Mouse (Mus musculus) spleen, postnatal 36 days (tissue): ENCODE results near the gene Aplp2.

Experiments used
- DNase-seq, 2 experiments: peaks; one replicate each; pipeline ENCODE4 v3.0.0; 2022; ENCODE audit warnings: low spot score in 2 of 2, mixed read lengths in 1 of 2

The Aplp2 gene

GRCm38 (mm10) chr9:31226541-31226940 lies 14.9 kb upstream of the Aplp2 start:
- peak in 1 of 2 experiments; percentile 4 for DNase-seq

GRCm38 (mm10) chr9:31225808-31226207 lies 14.2 kb upstream of the Aplp2 start:
- no peak for DNase-seq

- no peak for DNase-seq
Observed at GRCm38 (mm10) chr9:31223475-31223874, 11.9 kb upstream of the Aplp2 start.

GRCm38 (mm10) chr9:31221170-31221569 lies 9.6 kb upstream of the Aplp2 start:
- DNase-seq: no peak

GRCm38 (mm10) chr9:31217631-31218380 lies 6.2 kb upstream of the Aplp2 start:
- DNase-seq: no peak

- no peak for DNase-seq
Observed at GRCm38 (mm10) chr9:31212500-31213008, 939 bp upstream of the Aplp2 start.

GRCm38 (mm10) chr9:31210749-31211689 lies 596 bp downstream of the Aplp2 start:
- DNase-seq: peak in 1 of 2 experiments; percentile 6

GRCm38 (mm10) chr9:31210163-31210562 lies 1.5 kb downstream of the Aplp2 start:
- no peak for DNase-seq

GRCm38 (mm10) chr9:31209502-31209901 lies 2.1 kb downstream of the Aplp2 start:
- no peak for DNase-seq

- DNase-seq: no peak
Observed at GRCm38 (mm10) chr9:31207732-31208131, 3.9 kb downstream of the Aplp2 start.

GRCm38 (mm10) chr9:31204722-31205121 lies 6.9 kb downstream of the Aplp2 start:
- no peak for DNase-seq

GRCm38 (mm10) chr9:31203571-31204210 lies 7.9 kb downstream of the Aplp2 start:
- no peak for DNase-seq

- no peak for DNase-seq
Observed at GRCm38 (mm10) chr9:31203068-31203467, 8.5 kb downstream of the Aplp2 start.

- no peak for DNase-seq
Observed at GRCm38 (mm10) chr9:31198614-31199013, 13.0 kb downstream of the Aplp2 start.

- no peak for DNase-seq
Observed at GRCm38 (mm10) chr9:31197782-31198181, 13.8 kb downstream of the Aplp2 start.

GRCm38 (mm10) chr9:31196742-31197141 lies 14.9 kb downstream of the Aplp2 start:
- no peak for DNase-seq

GRCm38 (mm10) chr9:31195573-31195972 lies 16.0 kb downstream of the Aplp2 start:
- DNase-seq: no peak

- DNase-seq: no peak
Observed at GRCm38 (mm10) chr9:31192378-31192777, 19.2 kb downstream of the Aplp2 start.

GRCm38 (mm10) chr9:31191543-31191942 lies 20.1 kb downstream of the Aplp2 start:
- no peak for DNase-seq

GRCm38 (mm10) chr9:31189194-31189593 lies 22.4 kb downstream of the Aplp2 start:
- DNase-seq: no peak

GRCm38 (mm10) chr9:31184439-31184838 lies 27.2 kb downstream of the Aplp2 start:
- no peak for DNase-seq

- no peak for DNase-seq
Observed at GRCm38 (mm10) chr9:31183061-31183460, 28.6 kb downstream of the Aplp2 start.
